Comparison of ENCODE assay signal across 8 mouse cellular contexts in genomic region chr1:43163084-43163466, GRCm38 (mm10). TPM values are rescaled to one million over a fixed set of nuclear protein-coding genes. Genes with fewer than 3 reads are reported as not detected.
DNase-seq lines count a peak whose midpoint lies in the region; ATAC-seq and TF ChIP-seq lines count a peak whose summit lies in the region.

No protein-coding gene starts in this region.

- no peak overlapping the region for H3K9ac ChIP-seq in liver, embryonic 11.5 days (ENCODE audit: low read depth, low read length)
- peak overlapping the region; percentile 68 for H3K9ac ChIP-seq in embryonic facial prominence, embryonic 11.5 days (replicated peaks; ENCODE audit: low read length)
- peak overlapping the region; percentile 78 for H3K9ac ChIP-seq in hindbrain, postnatal 0 days (replicated peaks; ENCODE audit: low read length)
- peak overlapping the region; percentile 94 for H3K9ac ChIP-seq in midbrain, postnatal 0 days (replicated peaks; ENCODE audit: low read length, poor library complexity, severe bottlenecking)

- H3K4me2 ChIP-seq in liver, embryonic 11.5 days, result peak overlapping the region; percentile 83
- peak overlapping the region; percentile 65 for H3K4me2 ChIP-seq in embryonic facial prominence, embryonic 11.5 days (ENCODE audit: low read depth, low read length)
- peak overlapping the region; percentile 87 for H3K4me2 ChIP-seq in hindbrain, postnatal 0 days (ENCODE audit: low read depth, low read length)
- peak overlapping the region; percentile 90 for H3K4me2 ChIP-seq in midbrain, postnatal 0 days (ENCODE audit: low read depth, low read length, poor library complexity, severe bottlenecking)

- no peaks in the 10 kb centered on the region for H3K4me1 ChIP-seq in liver, embryonic 11.5 days (replicated peaks; ENCODE audit: control insufficient read depth, insufficient read depth, low read length)
- H3K4me1 ChIP-seq in embryonic facial prominence, embryonic 11.5 days (ENCODE audit: control insufficient read depth, insufficient read depth, low read length), result no peaks in the 10 kb centered on the region
- H3K4me1 ChIP-seq in hindbrain, postnatal 0 days (ENCODE audit: insufficient read depth, low read length), result no peaks in the 10 kb centered on the region
- peaks cover 4% of the 10 kb centered on the region; the same call in 1 of the 2 replicates for H3K4me1 ChIP-seq in midbrain, postnatal 0 days (ENCODE audit: insufficient read depth, low read length)

- H3K27ac ChIP-seq in liver, embryonic 11.5 days (ENCODE audit: low read depth, low read length), result no peak overlapping the region
- H3K27ac ChIP-seq in embryonic facial prominence, embryonic 11.5 days (replicated peaks; ENCODE audit: low read depth, low read length), result no peak overlapping the region
- H3K27ac ChIP-seq in hindbrain, postnatal 0 days, result peak overlapping the region; percentile 78
- peak overlapping the region; percentile 72; the same call in 1 of the 2 replicates for H3K27ac ChIP-seq in midbrain, postnatal 0 days (ENCODE audit: low read depth, low read length)

- no peaks in the 10 kb centered on the region for H3K36me3 ChIP-seq in liver, embryonic 11.5 days (ENCODE audit: control insufficient read depth, insufficient read depth, low read length)
- H3K36me3 ChIP-seq in embryonic facial prominence, embryonic 11.5 days (replicated peaks; ENCODE audit: control insufficient read depth, insufficient read depth, low read depth, low read length), result no peaks in the 10 kb centered on the region
- no peaks in the 10 kb centered on the region for H3K36me3 ChIP-seq in hindbrain, postnatal 0 days (ENCODE audit: insufficient read depth, low read length)
- no peaks in the 10 kb centered on the region for H3K36me3 ChIP-seq in midbrain, postnatal 0 days (ENCODE audit: insufficient read depth, low read length)

- no peak for TF ChIP-seq CTCF in hindbrain, postnatal 0 days (IDR thresholded peaks at IDR 0.05; ENCODE audit: low read depth)
- TF ChIP-seq CTCF in midbrain, postnatal 0 days (IDR thresholded peaks at IDR 0.05), result no peak

- ATAC-seq in liver, embryonic 11.5 days (replicated peaks; ENCODE audit: low FRiP score), result peak; percentile 7; the same call in 1 of the 2 replicates
- ATAC-seq in embryonic facial prominence, embryonic 11.5 days (replicated peaks; ENCODE audit: insufficient number of reproducible peaks, low FRiP score, low TSS enrichment, low read depth), result 0 out of 2 replicates have a peak, but pooled peaks have one; percentile 8
- ATAC-seq in hindbrain, postnatal 0 days, result peak; percentile 28; the same call in 1 of the 2 replicates
- ATAC-seq in midbrain, postnatal 0 days (ENCODE audit: low FRiP score), result peak; percentile 47; the same call in 1 of the 2 replicates

- peak; percentile 41 for DNase-seq in liver, embryonic 11.5 days (ENCODE audit: low spot score)
- no peak for DNase-seq in liver
- peak; percentile 26 for DNase-seq in embryonic facial prominence, embryonic 11.5 days (ENCODE audit: low spot score)
- peak; percentile 17 for DNase-seq in hindbrain, postnatal 0 days (ENCODE audit: low spot score)
- no peak for DNase-seq in midbrain, postnatal 0 days (ENCODE audit: low spot score)
- DNase-seq in thymus, postnatal 10 days (ENCODE audit: low spot score in 2 of 2), result no peak
- DNase-seq in cerebellum, postnatal 36 days, result no peak
- no peak for DNase-seq in adrenal gland, postnatal 4 days (ENCODE audit: low spot score in 2 of 2)

- 2% methylated on average over 5 of the region's 6 CpGs for WGBS in liver, embryonic 11.5 days
- WGBS in embryonic facial prominence, embryonic 11.5 days, result 4% methylated on average over 6 of the region's 6 CpGs
- WGBS in hindbrain, postnatal 0 days, result 2% methylated on average over 6 of the region's 6 CpGs
- 5% methylated on average over 4 of the region's 6 CpGs for WGBS in midbrain, postnatal 0 days

- no peaks in the 10 kb centered on the region for H3K9me3 ChIP-seq in liver, embryonic 11.5 days (ENCODE audit: control insufficient read depth, low read length)
- H3K9me3 ChIP-seq in embryonic facial prominence, embryonic 11.5 days (replicated peaks; ENCODE audit: control insufficient read depth, low read length), result no peaks in the 10 kb centered on the region
- H3K9me3 ChIP-seq in hindbrain, postnatal 0 days (ENCODE audit: low read length), result 0 out of 2 replicates have a peak, but pooled peaks cover 4% of the 10 kb centered on the region
- H3K9me3 ChIP-seq in midbrain, postnatal 0 days (ENCODE audit: low read length), result no peaks in the 10 kb centered on the region

- H3K27me3 ChIP-seq in liver, embryonic 11.5 days (replicated peaks; ENCODE audit: control insufficient read depth, insufficient read depth, low read length), result peaks cover 14% of the 10 kb centered on the region
- H3K27me3 ChIP-seq in embryonic facial prominence, embryonic 11.5 days (ENCODE audit: control insufficient read depth, insufficient read depth, low read length), result no peaks in the 10 kb centered on the region
- H3K27me3 ChIP-seq in hindbrain, postnatal 0 days (ENCODE audit: insufficient read depth, low read length), result no peaks in the 10 kb centered on the region
- no peaks in the 10 kb centered on the region for H3K27me3 ChIP-seq in midbrain, postnatal 0 days (ENCODE audit: insufficient read depth, low read length)

- H3K4me3 ChIP-seq in liver, embryonic 11.5 days (ENCODE audit: low read depth, low read length), result peak overlapping the region; percentile 54
- H3K4me3 ChIP-seq in embryonic facial prominence, embryonic 11.5 days (ENCODE audit: low read depth, low read length), result peak overlapping the region; percentile 44
- H3K4me3 ChIP-seq in hindbrain, postnatal 0 days (ENCODE audit: low read length), result peak overlapping the region; percentile 66
- peak overlapping the region; percentile 76 for H3K4me3 ChIP-seq in midbrain, postnatal 0 days (ENCODE audit: low read depth, low read length)

RNA-seq across cellular contexts. Expression of gene Fhl2, which starts 33.7 kb away (rescaled TPM):
- polyA plus RNA-seq in liver, embryonic 11.5 days (2014; fragmentation: Nextera tagmentation; extraction: Ambion mirVana), result 6.1 and 9.3 TPM in 2 replicates
- polyA plus RNA-seq in embryonic facial prominence, embryonic 11.5 days (2014; fragmentation: Nextera tagmentation; extraction: Ambion mirVana), result 14.6 and 17.3 TPM in 2 replicates
- 29.7 and 37.7 TPM in 2 replicates for total RNA-seq in hindbrain, postnatal 0 days (2014; rRNA removed)
- polyA plus RNA-seq in hindbrain, postnatal 0 days (2015; fragmentation: Nextera tagmentation; extraction: Ambion mirVana), result 24.5 and 25.6 TPM in 2 replicates
- 29.4 and 30.4 TPM in 2 replicates for total RNA-seq in midbrain, postnatal 0 days (2014; rRNA removed)
- polyA plus RNA-seq in midbrain, postnatal 0 days (2015; fragmentation: Nextera tagmentation; extraction: Ambion mirVana), result 26.4 and 29.5 TPM in 2 replicates
- 10 to 100 TPM; 31.3 to 36.9 TPM for total RNA-seq in adrenal gland, postnatal 4 days (2021)

Comparison
In these comparisons a context has a peak if more than half of its experiments do, and no peak if none do; other contexts are left out.
1. DNase-seq: peak in liver, embryonic 11.5 days (single experiment), embryonic facial prominence, embryonic 11.5 days (single experiment) and hindbrain, postnatal 0 days (single experiment); none in liver (single experiment), midbrain, postnatal 0 days (single experiment), thymus, postnatal 10 days (0 of 2), cerebellum, postnatal 36 days (0 of 2) and adrenal gland, postnatal 4 days (0 of 2).
2. H3K27ac ChIP-seq: peak in hindbrain, postnatal 0 days (single experiment) and midbrain, postnatal 0 days (single experiment); none in liver, embryonic 11.5 days (single experiment) and embryonic facial prominence, embryonic 11.5 days (single experiment).
3. Peak in every context shown above with its lines, with median percentiles within 50 percentile points of each other: ATAC-seq, H3K4me2 ChIP-seq and H3K4me3 ChIP-seq.